Mouse (Mus musculus) regulatory T cell (primary cell): ENCODE data around the gene Ripply1.

ENCODE experiments used
- in situ Hi-C: fragments of 300-600 bp; cut with MboI, MseI; formaldehyde crosslinking; loops from one replicate; pipeline ENCODE4 v1.15.1; 2025; ENCODE audit warnings: high pct_unique_total_duplicates

Ripply1 gene

GRCm38 (mm10) chrX:139782278-139783044 is at the start of gene Ripply1:
Gene Ripply1 (minus strand): TSS chrX:139782353.
- in situ Hi-C loops: loop anchor here (5.0 to 10.0 kb wide), 2 partner anchors 40 to 512 kb away; no protein-coding TSS in a partner anchor

DNA sequence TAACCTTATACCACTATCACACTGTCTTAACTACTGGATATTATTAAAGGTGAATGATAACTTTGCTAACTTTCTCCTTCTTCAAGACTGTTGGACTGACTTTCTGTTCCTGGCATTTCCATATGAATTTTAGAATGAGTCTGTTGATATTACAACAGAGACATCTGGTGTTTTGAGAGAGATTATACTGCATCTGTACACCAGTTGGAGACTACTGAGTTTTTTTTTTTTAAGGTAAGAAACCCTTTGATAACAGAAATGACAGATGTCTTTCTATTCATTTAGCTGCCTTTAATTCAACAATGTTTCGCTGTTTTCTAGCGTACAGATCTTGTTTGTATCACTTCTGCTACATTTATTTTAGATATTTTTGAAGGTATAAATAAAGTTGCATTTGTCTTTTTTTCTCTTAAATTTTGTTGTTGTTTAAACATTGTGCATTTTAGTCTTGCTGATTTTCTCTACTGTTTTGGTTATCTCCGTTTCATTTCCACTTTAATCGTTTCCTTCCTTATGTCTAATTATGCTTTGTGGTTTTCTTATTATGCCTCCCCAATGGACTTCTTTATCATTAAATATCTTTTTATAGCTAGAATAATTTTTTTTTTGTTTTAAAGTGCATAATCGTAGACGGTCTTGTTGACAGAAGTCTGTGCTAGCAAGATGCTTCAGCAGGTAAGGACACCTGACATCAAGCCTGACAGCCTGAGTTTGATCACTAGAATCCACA is 46.4 kb upstream of the Ripply1 start:
- in situ Hi-C loops: no loop called here

DNA sequence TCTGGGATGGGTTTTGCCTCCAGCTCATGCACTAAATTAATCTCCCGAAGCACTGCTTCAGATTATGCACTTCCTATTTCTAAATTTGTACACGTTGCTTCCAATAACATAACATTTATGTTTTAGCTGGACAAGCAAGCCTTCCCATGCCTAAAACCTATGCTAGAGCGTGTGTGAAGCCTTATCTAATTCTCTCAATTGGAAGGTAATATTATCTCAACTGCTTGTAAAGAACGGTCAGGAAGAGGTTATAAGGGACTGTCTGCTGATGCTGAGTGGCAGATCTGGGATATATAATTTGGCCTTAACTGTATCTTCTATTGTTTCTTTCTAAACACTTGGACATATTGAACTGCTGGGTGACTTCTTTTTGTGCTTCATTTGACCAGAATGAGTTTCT is 44.8 kb upstream of the Ripply1 start:
- in situ Hi-C loops: no loop called here

DNA sequence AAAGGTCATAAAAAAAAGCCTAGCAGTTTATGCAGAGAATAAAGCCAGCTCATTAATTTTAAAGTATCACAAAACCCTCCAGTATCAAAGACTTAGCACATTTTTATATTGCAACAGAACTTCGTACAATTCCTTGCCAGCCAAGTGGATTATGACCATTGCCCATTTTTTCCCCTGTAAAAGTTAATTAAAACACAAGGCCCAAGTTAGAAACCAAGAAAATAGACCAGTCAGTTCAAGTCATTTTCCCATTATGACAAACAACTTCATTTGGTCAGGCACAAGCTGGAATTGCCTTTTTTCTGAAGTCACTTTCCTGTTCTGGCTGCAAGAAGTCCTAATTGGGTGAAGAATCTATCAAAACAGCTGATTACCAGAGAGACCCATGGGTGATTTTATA is 43.2 kb upstream of the Ripply1 start:
- in situ Hi-C loops: no loop called here

- in situ Hi-C loops: no loop called here
These were observed 33.0 kb upstream of the Ripply1 start for GRCm38 (mm10) chrX:139815201-139815600.

DNA sequence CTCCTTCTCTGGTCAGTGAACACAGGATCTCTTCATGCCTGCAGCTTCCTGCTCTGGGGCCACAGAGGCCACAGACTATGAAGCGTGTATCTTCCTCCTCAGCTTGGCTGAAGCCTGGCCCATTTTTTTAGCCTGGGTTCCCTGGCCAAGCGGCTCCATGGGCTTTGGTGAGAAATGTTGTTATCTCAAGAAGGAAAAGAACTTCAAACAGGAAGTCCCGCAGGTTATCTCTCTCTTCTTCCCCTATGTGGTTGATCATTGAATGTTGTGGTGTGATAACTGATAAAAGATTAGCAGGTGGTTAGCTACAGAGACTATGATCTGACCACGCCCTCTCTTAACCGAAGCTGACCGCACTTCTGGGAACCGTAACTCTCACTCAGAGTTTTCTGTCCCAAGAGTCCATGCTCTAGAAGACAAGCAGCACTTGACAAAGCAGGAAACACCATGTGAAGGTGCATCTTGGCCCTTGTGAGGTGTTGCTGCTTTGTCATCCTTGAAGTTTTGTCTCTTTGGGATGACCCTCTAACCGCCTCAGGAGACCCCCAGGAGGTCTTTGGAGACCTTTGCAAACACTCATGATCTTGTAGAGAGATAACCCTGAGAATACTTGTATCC is 32.0 kb upstream of the Ripply1 start:
- in situ Hi-C loops: no loop called here

DNA sequence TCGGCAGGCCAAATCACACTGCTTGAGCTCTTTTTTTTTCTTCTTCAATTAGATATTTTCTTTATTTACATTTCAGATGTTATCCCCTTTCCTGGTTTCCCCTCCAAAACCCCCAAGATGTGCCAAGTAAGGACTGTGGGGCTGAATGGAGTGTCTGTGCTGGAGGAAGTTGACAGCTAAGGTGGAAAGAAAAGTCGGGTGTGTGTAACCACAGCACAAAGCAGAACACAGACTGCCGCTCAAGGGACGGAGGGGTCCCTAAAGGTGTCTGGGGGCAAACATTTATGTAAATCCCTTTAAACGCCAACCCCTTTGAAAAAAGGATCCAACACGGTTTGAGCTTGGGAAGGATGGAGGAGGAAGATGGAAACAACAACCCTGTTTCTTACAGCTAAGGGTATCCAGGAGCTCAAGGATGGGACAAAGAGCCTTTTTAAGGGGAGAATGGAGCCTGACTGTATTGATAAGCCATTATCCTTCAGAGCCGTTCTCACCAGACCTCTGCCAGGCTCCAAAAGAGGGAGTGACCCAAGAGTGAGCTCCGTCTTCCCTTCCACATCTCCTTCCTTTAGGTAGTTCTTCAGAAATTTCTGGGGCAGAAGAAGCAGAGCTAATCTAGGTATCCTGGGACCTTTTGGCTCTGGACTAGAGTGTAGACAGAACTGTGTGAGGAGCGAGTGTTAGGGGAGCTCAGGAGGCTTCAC is 31.3 kb upstream of the Ripply1 start:
- in situ Hi-C loops: no loop called here

DNA sequence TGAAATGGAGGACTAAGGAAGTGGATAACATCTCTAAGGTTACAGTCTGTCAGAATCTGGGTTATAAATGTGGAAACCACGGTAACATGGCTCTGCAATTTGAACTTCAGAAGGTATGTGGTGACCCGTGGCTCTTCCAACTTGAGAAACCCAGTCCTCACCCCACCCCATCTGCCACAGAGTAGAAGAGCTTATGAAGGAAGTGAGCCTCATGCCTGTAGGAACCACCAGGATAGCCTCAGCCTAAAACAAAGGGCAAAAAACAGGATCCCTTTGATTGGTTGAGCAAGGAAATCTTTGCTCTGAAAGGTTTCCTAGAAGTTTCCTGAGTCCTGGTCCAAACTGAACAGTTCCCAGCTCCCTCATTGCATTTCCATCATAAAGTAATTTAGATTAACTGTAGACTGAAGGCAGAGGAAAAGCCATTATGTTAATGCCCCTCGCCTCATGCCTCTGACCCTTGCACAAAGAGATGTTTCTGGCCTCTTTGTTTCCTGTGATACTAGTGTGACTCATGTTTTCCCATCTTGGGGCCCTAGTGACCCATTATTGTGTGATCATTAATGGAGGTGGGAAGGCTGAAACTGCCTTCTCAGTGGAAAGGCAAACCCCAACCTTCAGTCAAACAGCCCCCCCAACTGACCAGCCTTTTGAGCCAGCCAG is 30.6 kb upstream of the Ripply1 start:
- in situ Hi-C loops: no loop called here

- in situ Hi-C loops: no loop called here
These were observed 26.3 kb upstream of the Ripply1 start for GRCm38 (mm10) chrX:139808501-139808900.

- in situ Hi-C loops: no loop called here
These were observed 25.9 kb upstream of the Ripply1 start for GRCm38 (mm10) chrX:139808085-139808484.

- in situ Hi-C loops: no loop called here
These were observed 25.2 kb upstream of the Ripply1 start for GRCm38 (mm10) chrX:139807391-139807790.

- in situ Hi-C loops: no loop called here
These were observed 23.8 kb upstream of the Ripply1 start for GRCm38 (mm10) chrX:139805918-139806317.

- in situ Hi-C loops: no loop called here
These were observed 20.9 kb upstream of the Ripply1 start for GRCm38 (mm10) chrX:139803028-139803427.

- in situ Hi-C loops: no loop called here
These were observed 18.3 kb upstream of the Ripply1 start, which contains the start of gene Cldn2 for GRCm38 (mm10) chrX:139800406-139800878. Gene Cldn2 (plus strand): TSS chrX:139800828.

DNA sequence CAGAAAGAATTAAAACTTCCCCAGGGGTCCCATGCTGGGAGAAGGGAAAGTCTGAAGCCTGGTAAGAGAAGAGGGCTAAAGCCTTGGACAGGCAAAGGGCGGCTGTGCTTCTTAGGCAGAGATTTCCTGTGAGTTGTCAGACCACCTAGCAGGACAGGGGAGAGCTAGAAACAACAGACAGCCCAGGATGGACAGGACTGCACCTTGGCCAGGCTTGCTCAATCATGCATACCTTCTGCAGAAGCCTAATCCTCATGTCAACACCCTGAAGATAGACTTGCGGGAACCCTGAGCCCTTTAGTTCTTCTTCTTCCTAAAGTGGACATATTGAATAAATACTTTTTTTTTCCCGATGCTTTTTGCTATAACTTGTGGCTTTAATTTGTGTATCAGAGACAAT is 17.8 kb upstream of the Ripply1 start:
- in situ Hi-C loops: no loop called here

DNA sequence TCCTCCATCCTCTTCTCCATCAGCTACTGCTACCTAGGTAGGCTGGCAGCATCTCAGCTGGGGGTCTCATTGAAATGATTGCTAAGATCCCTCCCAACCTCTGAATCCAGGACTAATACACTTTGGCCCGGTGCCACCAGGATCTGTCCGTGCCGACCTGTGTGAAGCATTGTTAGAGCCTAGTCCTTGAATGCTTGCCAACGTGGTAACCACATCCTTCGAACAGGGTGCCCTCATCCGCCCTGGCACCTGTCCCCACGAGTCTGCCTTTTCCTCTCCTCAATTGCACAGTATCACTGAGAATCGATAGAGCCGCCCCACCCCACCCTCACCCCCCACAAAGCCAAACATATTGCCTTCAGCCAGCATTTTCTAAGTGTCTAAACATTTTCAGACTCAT is 15.7 kb upstream of the Ripply1 start:
- in situ Hi-C loops: no loop called here

- in situ Hi-C loops: no loop called here
These were observed 13.9 kb upstream of the Ripply1 start for GRCm38 (mm10) chrX:139796037-139796436.

GRCm38 (mm10) chrX:139794072-139794845 is 12.1 kb upstream of the Ripply1 start:
- in situ Hi-C loops: no loop called here

GRCm38 (mm10) chrX:139785764-139786163 is 3.6 kb upstream of the Ripply1 start:
- in situ Hi-C loops: loop anchor here (5.0 to 10.0 kb wide), 2 partner anchors 509 to 762 kb away; no protein-coding TSS in a partner anchor

DNA sequence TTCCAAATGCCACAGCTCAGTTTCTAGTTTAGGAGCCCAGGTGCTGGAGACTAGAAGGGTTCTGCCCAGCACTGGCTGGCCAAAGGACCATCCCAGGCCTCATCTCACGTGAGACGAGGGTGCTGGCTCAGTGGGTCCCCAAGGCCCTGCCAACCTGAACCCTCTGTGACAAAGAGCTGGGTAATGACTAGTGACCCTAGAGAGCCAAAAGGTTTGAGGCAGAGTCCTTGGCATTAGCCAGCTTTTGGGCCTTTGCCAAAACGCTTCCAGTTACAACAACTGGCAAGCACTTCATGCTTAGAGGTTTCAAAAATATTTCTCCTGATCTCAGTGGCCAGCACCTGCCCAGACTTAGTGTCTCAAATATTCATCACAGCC is 881 bp upstream of the Ripply1 start:
- in situ Hi-C loops: loop anchor here (5.0 to 10.0 kb wide), 2 partner anchors 39 to 512 kb away; no protein-coding TSS in a partner anchor
